Mouse (Mus musculus) urinary bladder, postnatal 10 days (tissue): ENCODE results near the gene Pimreg.

ENCODE experiments used
- DNase-seq: peaks from one replicate; pipeline ENCODE4 v3.0.0; 2022; ENCODE audit warnings: low spot score

The Pimreg gene

GRCm38 (mm10) chr11:72067326-72067725 is 25.5 kb downstream of the Pimreg start:
- DNase-seq = no peak

GRCm38 (mm10) chr11:72068026-72068425 is 26.2 kb downstream of the Pimreg start:
- DNase-seq = no peak

- no peak for DNase-seq
Measured at GRCm38 (mm10) chr11:72070733-72071132, 28.9 kb downstream of the Pimreg start.

GRCm38 (mm10) chr11:72072331-72072905 is 30.6 kb downstream of the Pimreg start:
- DNase-seq = no peak

- DNase-seq = no peak
Measured at GRCm38 (mm10) chr11:72074230-72074629, 32.4 kb downstream of the Pimreg start.

- DNase-seq = no peak
Measured at GRCm38 (mm10) chr11:72078056-72078455, 36.2 kb downstream of the Pimreg start.

- DNase-seq = no peak
Measured at GRCm38 (mm10) chr11:72078647-72079046, 36.8 kb downstream of the Pimreg start.

DNA sequence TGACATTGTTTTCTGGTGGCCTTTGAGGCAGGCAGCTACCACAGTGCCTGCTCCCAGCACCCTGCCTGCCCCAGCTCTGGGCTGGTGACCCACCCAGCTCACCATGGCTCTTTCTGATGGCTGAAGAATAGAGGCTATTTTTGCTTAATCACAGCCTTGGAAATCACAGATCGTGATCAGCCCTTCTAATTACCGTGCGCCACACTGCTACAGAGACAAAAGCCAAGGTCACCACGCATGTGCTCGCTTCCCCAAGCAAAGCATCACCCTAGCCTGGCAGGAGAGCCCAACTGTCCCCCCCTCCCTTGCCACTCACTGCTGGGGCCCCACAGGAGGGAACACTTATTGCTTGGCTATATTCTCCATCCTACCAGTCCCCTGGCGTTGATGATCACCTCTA is 38.6 kb downstream of the Pimreg start:
- no peak for DNase-seq

- no peak for DNase-seq
Measured at GRCm38 (mm10) chr11:72082601-72083000, 40.8 kb downstream of the Pimreg start.

GRCm38 (mm10) chr11:72084337-72084736 is 42.5 kb downstream of the Pimreg start:
- no peak for DNase-seq

DNA sequence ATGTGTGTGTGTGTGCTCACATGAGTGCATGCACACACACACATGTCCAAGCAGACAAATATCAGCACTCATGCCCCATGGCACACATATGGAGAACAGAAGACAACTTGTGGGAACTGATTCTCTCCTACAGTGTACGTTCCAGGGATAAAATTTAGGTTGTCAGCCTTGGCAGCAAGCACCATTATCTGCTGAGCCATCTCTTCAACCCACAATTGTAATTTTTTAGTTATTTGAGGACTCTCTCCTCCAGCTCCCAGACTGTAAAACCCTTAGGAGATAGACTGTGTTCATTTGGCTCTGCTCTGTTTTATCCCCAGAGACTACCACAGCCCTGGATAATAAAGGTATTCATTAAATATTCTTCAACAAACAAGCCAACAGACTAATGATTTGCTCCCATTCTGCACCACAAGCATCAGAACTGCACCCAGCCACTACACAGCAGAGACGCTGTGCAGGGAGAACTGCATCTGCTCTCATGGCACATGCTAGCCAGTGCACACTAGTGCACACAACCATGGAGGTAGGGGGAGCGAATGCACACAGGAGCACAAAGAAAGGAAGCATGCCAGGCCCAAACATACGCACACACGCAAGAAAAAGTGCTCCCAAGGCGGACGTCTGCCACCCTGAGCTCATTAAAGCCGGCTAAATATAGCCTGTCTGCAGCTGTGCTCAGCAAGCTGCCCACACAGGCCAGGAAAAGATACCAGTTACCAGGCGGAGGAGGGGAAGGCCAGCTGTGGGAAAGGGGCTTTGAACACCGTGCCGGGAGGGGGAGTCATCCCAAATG is 44.6 kb downstream of the Pimreg start:
- DNase-seq = no peak

DNA sequence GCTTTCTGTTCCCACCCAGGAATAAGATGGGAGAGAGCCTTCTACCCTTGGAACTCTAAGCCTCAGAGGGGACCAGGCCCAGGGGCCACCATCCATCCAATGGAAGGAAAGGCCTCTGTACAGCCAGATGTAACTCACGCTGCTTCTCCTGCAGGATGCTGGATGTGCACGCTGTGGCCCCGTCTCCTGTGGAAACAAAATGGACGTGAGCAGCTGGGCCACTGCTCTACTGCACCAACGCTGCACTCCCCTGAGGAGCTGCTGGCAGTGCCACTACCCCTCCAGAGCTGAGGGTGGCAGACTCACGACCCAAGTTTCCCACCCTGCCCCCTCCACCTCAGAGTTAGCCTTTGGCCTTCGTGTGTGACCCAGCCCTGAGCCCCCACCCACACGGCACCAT is 50.6 kb downstream of the Pimreg start:
- no peak for DNase-seq

DNA sequence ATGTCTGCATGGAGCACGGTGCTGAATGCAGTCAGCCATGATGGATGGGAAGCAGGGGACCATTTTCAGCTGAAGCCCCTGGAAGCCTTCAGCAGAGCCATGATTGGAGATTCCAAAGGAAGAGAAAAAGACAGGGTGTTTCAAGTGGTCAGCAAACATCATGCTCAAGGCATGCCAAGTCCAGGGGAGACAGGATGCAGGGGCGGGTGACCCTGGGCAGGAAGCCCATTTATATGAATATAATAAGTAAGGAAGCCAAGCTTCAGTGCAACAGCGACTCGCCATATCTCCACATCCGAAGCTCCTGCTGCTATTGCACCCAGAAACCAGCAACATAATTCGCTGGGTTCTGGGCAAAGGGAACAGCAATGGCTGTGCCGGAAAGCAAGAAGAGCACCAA is 52.6 kb downstream of the Pimreg start:
- no peak for DNase-seq

- no peak for DNase-seq
Measured at GRCm38 (mm10) chr11:72095994-72096393, 54.2 kb downstream of the Pimreg start.
